Mouse (Mus musculus) ES-Bruce4 (cell line): ENCODE measurements around the gene Aldh1a2.

Experiments used
- CTCF ChIP-seq: IDR thresholded peaks from one replicate; pipeline ENCODE4 v1.8.1; 2011; ENCODE audit warnings: low read depth, low read length
- POLR2A ChIP-seq: IDR thresholded peaks from one replicate; pipeline ENCODE4 v1.8.1; 2011; ENCODE audit warnings: low read length; ENCODE audit not compliant: insufficient read depth

GRCm38 (mm10) chr9:71336674-71337073 is 121.1 kb downstream of the Aldh1a2 start:
- no peak for TF ChIP-seq CTCF
- TF ChIP-seq POLR2A: no peak
